Mouse (Mus musculus): Measurements from ENCODE around the gene Zfp180.

DNA sequence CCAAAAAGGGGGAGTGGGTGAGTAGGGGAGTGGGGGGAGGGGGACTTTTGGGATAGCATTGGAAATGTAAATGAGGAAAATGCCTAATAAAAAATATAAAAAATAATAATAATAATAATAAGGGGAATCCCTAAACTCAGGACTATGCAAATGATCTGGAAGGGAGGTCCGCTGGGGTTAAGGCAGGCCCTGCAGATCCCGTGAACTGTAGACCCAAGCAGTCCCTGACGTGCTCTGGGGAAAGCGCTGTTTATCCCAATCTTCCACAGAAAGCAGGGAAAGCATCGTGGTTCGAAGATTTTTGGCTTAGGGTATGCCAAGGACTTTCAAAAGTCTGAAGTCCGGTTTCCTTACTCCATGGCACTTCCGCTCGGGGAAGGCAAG, 30.0 kb downstream of the Zfp180 start:
- TF ChIP-seq CTCF (IDR thresholded peaks at IDR 0.05; ENCODE audit: low read depth) (no peak), EP300 (optimal IDR thresholded peaks at IDR 0.05) (no peak)

Measured in stomach, postnatal 0 days (tissue).